Mouse (Mus musculus) limb, embryonic 14.5 days (tissue): ENCODE results near the gene Fgfr2. TPM values are rescaled to one million over a fixed set of nuclear protein-coding genes. Genes with fewer than 3 reads are reported as not detected.
A peak's percentile ranks its signal among the peaks of the same experiment; 100 is the strongest.

ENCODE experiments used
- ATAC-seq: fragments of 200-750 bp; cut with Nextera tagmentation; 2 replicates; pipeline ENCODE4 v1.8.0; 2017; ENCODE audit warnings: low read depth, moderate number of reproducible peaks, moderate TSS enrichment; ENCODE audit not compliant: low FRiP score
- DNase-seq: peaks from one replicate; pipeline ENCODE4 v3.0.0-alpha.2; 2015; ENCODE audit warnings: low spot score
- H3K27ac ChIP-seq: fragments of 300-500 bp; sonication (generic); replicated peaks from 2 replicates; pipeline ENCODE4 v1.5.1; 2014; ENCODE audit warnings: low read depth, mild to moderate bottlenecking, low read length, moderate library complexity, mixed read lengths
- H3K27me3 ChIP-seq: fragments of 300-500 bp; sonication (generic); 2 replicates; pipeline ENCODE4 v1.6.1; 2014; ENCODE audit warnings: low read length, mixed read lengths; ENCODE audit not compliant: control insufficient read depth, insufficient read depth
- H3K36me3 ChIP-seq: fragments of 300-500 bp; sonication (generic); 2 replicates; pipeline ENCODE4 v1.6.1; 2014; ENCODE audit warnings: mild to moderate bottlenecking, low read length, moderate library complexity, mixed read lengths; ENCODE audit not compliant: control insufficient read depth, insufficient read depth
- H3K4me1 ChIP-seq: fragments of 300-500 bp; sonication (generic); 2 replicates; pipeline ENCODE4 v1.6.1; 2014; ENCODE audit warnings: antibody characterized with exemption, low read length, mixed read lengths; ENCODE audit not compliant: control insufficient read depth, insufficient read depth
- H3K4me2 ChIP-seq: fragments of 300-500 bp; sonication (generic); replicated peaks from 2 replicates; pipeline ENCODE4 v1.6.1; 2014; ENCODE audit warnings: low read depth, mild to moderate bottlenecking, low read length, moderate library complexity; ENCODE audit not compliant: severe bottlenecking
- H3K4me3 ChIP-seq: fragments of 300-500 bp; sonication (generic); replicated peaks from 2 replicates; pipeline ENCODE4 v1.5.1; 2014; ENCODE audit warnings: low read length
- H3K9ac ChIP-seq: fragments of 300-500 bp; sonication (generic); 2 replicates; pipeline ENCODE4 v1.6.1; 2014; ENCODE audit warnings: mild to moderate bottlenecking, low read depth, low read length, moderate library complexity; ENCODE audit not compliant: severe bottlenecking
- H3K9me3 ChIP-seq: fragments of 300-500 bp; sonication (generic); 2 replicates; pipeline ENCODE4 v1.6.1; 2016; ENCODE audit warnings: low read length; ENCODE audit not compliant: control insufficient read depth
- POLR2A ChIP-seq: fragments of 200-500 bp; IDR thresholded peaks from 2 replicates; pipeline ENCODE4 v1.8.0; 2012; ENCODE audit warnings: inconsistent platforms, mild to moderate bottlenecking, moderate library complexity, borderline replicate concordance; ENCODE audit not compliant: insufficient read depth, insufficient read length; ENCODE audit errors: extremely low read depth
- WGBS: fragments of 180-500 bp; shearing (Covaris S2); extraction: QIAGEN DNeasy Blood & Tissue Kit; methylation state at CpG from one replicate; pipeline ENCODE4 v1.1.7; 2014; 5-methylcytosine and 5-hydroxymethylcytosine counted together
- polyA plus RNA-seq, 2 experiments: library from polyadenylated mRNA; depleted of rRNA in 1 of 2; stranded (reverse) in 1 of 2; unstranded in 1 of 2; fragments of >200 nt; fragmentation: Nextera tagmentation in 1 of 2; extraction: Ambion mirVana in 1 of 2; gene quantifications; 2 replicates each; pipeline versions ENCODE4 v1.2.1 to v1.2.3; 2012 to 2014

Fgfr2 gene
- polyA plus RNA-seq, 2 experiments = 131 to 133 TPM

DNA sequence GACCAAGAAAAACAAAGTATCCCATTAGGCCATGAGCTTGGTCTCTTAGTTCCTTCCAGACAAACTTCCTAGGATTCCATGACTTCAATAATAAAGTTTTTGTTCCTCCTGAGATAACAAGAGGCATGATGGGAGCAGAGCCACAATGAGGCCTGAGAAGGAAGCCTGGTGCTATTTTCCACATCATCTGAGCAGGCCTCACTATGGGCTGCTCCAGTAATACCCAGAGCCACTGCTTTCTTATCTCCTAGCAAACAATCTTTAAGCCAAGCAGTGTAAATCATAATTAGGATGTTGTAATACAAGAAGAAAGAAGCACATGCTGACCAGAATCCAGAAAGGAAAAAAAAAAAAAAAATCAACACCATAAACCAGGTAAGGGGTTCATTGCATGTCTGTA lies 6.6 kb downstream of the Fgfr2 start:
- Histone ChIP-seq H3K36me3 (no peaks in the 10 kb centered on the region), H3K4me1 (peaks cover 78% of the 10 kb centered on the region), H3K4me3 (no peak overlapping the region), H3K9me3 (no peaks in the 10 kb centered on the region), H3K27ac (no peak overlapping the region), H3K9ac (no peak overlapping the region), H3K4me2 (no peak overlapping the region), H3K27me3 (no peaks in the 10 kb centered on the region)
- TF ChIP-seq POLR2A = no peak
- ATAC-seq = no peak
- no peak for DNase-seq

DNA sequence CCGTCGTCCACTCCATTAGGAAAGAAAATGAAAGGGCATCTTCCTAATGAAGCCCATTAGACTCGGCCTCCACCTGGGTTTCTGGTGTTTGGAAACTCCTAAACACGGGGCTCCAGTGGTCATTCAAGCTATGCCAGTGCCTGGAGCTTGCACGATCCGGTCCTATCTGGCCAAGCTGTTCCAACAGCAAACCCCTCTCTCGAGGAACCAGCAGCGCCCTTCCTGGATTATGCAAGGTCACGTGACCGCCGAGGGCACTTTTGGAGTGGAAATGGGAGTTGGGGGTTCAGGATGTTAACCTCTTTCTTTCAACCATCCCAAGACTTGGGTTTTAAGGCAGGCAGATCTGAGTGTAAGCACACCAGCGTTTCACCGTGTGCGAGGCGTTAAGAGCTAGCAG lies 7.3 kb downstream of the Fgfr2 start:
- no peak overlapping the region for H3K4me3 ChIP-seq
- no peak for ATAC-seq

DNA sequence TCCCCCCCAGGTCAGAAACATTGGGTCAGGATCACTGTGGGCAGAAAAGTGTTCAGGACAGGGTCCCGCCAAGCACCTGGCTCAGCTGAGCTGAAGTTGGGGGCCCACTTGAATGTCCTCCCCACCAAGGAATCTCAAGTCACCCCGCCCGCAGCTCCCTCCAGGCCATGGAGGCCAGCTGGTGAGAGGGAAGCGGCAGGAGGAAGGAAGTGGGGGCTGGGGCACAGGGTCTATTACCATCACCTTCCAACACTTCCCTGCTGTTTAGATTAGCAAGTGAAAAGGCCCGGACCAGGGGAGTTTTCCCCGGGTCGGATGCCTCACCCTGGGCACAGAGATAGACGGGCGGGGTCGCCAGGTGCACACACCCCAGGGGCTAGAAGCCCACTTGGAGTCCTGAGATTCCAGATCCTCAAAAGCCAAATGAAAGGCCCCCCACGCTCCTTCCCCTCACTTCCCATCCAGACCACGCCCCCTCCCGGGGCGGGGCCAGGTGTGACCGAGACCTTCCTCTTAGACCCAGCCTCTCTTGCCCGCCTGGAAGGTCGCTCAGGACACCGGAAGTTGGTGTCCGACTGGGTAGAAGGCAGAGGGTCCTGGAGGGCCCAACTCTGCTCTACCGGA lies 8.2 kb downstream of the Fgfr2 start:
- 14% methylated on average over 20 of the region's 20 CpGs for WGBS
- ATAC-seq = no peak

More for the DNA sequence above, 7.3 kb downstream of the Fgfr2 start:
- no peak overlapping the region for H3K9ac ChIP-seq
- peaks cover 85% of the 10 kb centered on the region for H3K4me1 ChIP-seq
- H3K27me3 ChIP-seq = no peaks in the 10 kb centered on the region
- no peak for TF ChIP-seq POLR2A
- no peak overlapping the region for H3K27ac ChIP-seq
- no peak for DNase-seq
- no peaks in the 10 kb centered on the region for H3K36me3 ChIP-seq
- no peaks in the 10 kb centered on the region for H3K9me3 ChIP-seq
- peak overlapping the region; percentile 27 for H3K4me2 ChIP-seq
- WGBS = 14% methylated on average over 15 of the region's 15 CpGs

DNA sequence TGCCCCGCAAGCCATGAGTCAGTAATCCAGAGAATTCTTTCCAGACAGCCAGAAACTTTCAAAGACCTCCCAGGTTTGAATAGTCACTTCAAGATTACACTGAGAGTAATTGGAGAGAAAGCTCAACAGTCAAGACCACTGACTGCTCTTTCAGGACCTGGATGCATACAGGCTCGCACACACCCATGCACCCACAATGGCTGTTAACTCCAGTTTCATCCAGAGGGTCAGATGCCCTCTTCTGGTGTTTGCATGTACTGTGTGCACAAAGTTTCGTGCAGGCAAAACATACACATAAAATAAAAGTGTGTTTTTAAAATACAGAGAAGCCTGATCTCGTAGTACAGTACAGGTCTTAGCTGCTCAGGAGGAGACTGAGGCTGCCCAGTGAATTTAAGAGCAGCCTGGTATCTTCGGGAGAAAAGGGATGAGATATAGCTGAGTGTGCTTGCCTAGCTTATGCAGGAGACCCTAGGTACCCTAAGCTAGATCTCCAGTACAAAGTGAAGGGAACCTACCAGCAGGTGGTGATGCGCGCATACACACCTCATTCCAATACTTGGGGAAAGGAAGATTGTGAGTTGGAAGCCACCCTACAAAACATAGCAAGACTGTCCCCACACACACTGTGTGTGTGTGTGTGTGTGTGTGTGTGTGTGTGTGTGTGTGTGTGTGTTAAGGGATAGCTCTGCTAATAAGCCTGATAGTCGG lies 9.8 kb downstream of the Fgfr2 start:
- H3K9ac ChIP-seq = no peak overlapping the region
- no peak overlapping the region for H3K27ac ChIP-seq
- H3K36me3 ChIP-seq = no peaks in the 10 kb centered on the region
- no peak for ATAC-seq
- H3K4me1 ChIP-seq = peaks cover 73% of the 10 kb centered on the region
- TF ChIP-seq POLR2A = no peak
- H3K4me2 ChIP-seq = no peak overlapping the region
- no peaks in the 10 kb centered on the region for H3K9me3 ChIP-seq
- H3K4me3 ChIP-seq = no peak overlapping the region
- H3K27me3 ChIP-seq = no peaks in the 10 kb centered on the region
- DNase-seq = no peak
- 82% methylated on average over 8 of the region's 8 CpGs for WGBS

More for the DNA sequence above, 8.2 kb downstream of the Fgfr2 start:
- DNase-seq = no peak
- Histone ChIP-seq H3K27ac (no peak overlapping the region), H3K27me3 (no peaks in the 10 kb centered on the region), H3K9ac (no peak overlapping the region), H3K4me2 (peak overlapping the region; percentile 30), H3K4me3 (no peak overlapping the region), H3K9me3 (no peaks in the 10 kb centered on the region), H3K36me3 (no peaks in the 10 kb centered on the region), H3K4me1 (peaks cover 79% of the 10 kb centered on the region)
- TF ChIP-seq POLR2A = no peak

DNA sequence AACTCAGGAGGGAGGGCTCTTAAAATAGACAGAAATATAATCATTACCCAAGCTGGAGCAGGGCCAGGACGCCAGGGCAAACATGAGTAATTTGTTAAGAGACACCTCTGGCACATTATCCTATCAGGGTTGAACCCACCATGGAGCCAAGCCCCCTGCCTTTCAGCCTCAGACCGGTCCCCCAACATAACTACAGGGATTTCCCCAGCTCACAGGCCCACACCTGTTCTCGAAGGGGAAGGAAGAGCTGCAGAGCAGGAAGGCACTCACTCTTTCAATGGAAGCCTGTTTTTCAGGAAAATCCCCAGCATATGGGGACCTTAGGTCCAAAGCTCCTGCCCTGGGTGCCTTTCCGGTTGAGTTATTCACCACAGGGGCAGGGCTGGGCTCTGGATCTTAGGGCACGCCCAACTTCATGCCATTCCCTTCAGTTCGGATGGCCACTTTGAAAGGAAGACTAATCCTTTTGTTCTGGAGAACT lies 10.8 kb downstream of the Fgfr2 start:
- H3K4me1 ChIP-seq = peaks cover 66% of the 10 kb centered on the region
- WGBS = 38% methylated on average over 6 of the region's 6 CpGs
- TF ChIP-seq POLR2A = no peak
- H3K36me3 ChIP-seq = no peaks in the 10 kb centered on the region
- no peaks in the 10 kb centered on the region for H3K9me3 ChIP-seq
- no peak overlapping the region for H3K4me2 ChIP-seq
- H3K9ac ChIP-seq = no peak overlapping the region
- H3K27ac ChIP-seq = no peak overlapping the region
- no peak for ATAC-seq
- no peak for DNase-seq
- no peak overlapping the region for H3K4me3 ChIP-seq
- H3K27me3 ChIP-seq = no peaks in the 10 kb centered on the region
